Comparison of ENCODE assay signal across 13 mouse cellular contexts in genomic region chr10:105020471-105021120, GRCm38 (mm10).
DNase-seq lines count a peak whose midpoint lies in the region; ATAC-seq lines count a peak whose summit lies in the region.
"Had no signal": no experiment of that assay in that cellular context is flagged by ENCODE, and none has a peak within 500 bp of the region (broad histone marks: within the 10 kb centered on the region; RNA-seq: fewer than 3 reads in every experiment).

No protein-coding gene starts in this region.

- no peaks in the 10 kb centered on the region for H3K36me3 ChIP-seq in lung, embryonic 15.5 days
- no peaks in the 10 kb centered on the region for H3K36me3 ChIP-seq in midbrain, embryonic 15.5 days (replicated peaks)
- H3K36me3 ChIP-seq in stomach, embryonic 15.5 days: no peaks in the 10 kb centered on the region
- no peaks in the 10 kb centered on the region for H3K36me3 ChIP-seq in limb, embryonic 10.5 days

- DNase-seq in cerebellum, postnatal 10 days: peak; percentile 14
- no peak for DNase-seq in cerebellum, adult 11 months
- no peak for DNase-seq in lung, adult 18-20 months
- no peak for DNase-seq in heart, postnatal 36 days
- no peak for DNase-seq in limb, embryonic 10.5 days (ENCODE audit: low spot score)
- DNase-seq: adrenal gland, postnatal 25 days; cerebellum, adult 9-11 months; heart, postnatal 14 days; kidney, postnatal 25 days had no signal

- H3K4me3 ChIP-seq in lung, embryonic 15.5 days: 0 out of 2 replicates have a peak overlapping the region, but pooled peaks have one; percentile 5
- peak overlapping the region; percentile 21 for H3K4me3 ChIP-seq in midbrain, embryonic 15.5 days
- 0 out of 2 replicates have a peak overlapping the region, but pooled peaks have one; percentile 1 for H3K4me3 ChIP-seq in stomach, embryonic 15.5 days (replicated peaks)
- no peak overlapping the region for H3K4me3 ChIP-seq in limb, embryonic 10.5 days
- H3K4me3 ChIP-seq: left cerebral cortex, adult 2 months had no signal

- no peak overlapping the region for H3K27ac ChIP-seq in lung, embryonic 15.5 days
- H3K27ac ChIP-seq in midbrain, embryonic 15.5 days: no peak overlapping the region
- H3K27ac ChIP-seq in stomach, embryonic 15.5 days: peak overlapping the region; percentile 68; the same call in 1 of the 2 replicates
- no peak overlapping the region for H3K27ac ChIP-seq in limb, embryonic 10.5 days
- H3K27ac ChIP-seq: left cerebral cortex, adult 2 months had no signal

- H3K9ac ChIP-seq in lung, embryonic 15.5 days: no peak overlapping the region
- H3K9ac ChIP-seq in midbrain, embryonic 15.5 days: no peak overlapping the region
- no peak overlapping the region for H3K9ac ChIP-seq in stomach, embryonic 15.5 days

- WGBS in lung, embryonic 15.5 days: 44% methylated on average over 14 of the region's 14 CpGs
- WGBS in midbrain, embryonic 15.5 days: 33% methylated on average over 14 of the region's 14 CpGs
- WGBS in stomach, embryonic 15.5 days: 36% methylated on average over 14 of the region's 14 CpGs
- whole genome bisulfite sequencing in limb, embryonic 10.5 days: 78% methylated on average over 14 of the region's 14 CpGs

- H3K4me1 ChIP-seq in lung, embryonic 15.5 days: no peaks in the 10 kb centered on the region
- peaks cover 13% of the 10 kb centered on the region; the same call in 1 of the 2 replicates for H3K4me1 ChIP-seq in midbrain, embryonic 15.5 days
- H3K4me1 ChIP-seq in stomach, embryonic 15.5 days: no peaks in the 10 kb centered on the region
- H3K4me1 ChIP-seq in limb, embryonic 10.5 days: no peaks in the 10 kb centered on the region

- no peaks in the 10 kb centered on the region for H3K27me3 ChIP-seq in lung, embryonic 15.5 days
- H3K27me3 ChIP-seq in midbrain, embryonic 15.5 days (replicated peaks): no peaks in the 10 kb centered on the region
- H3K27me3 ChIP-seq in stomach, embryonic 15.5 days (replicated peaks): no peaks in the 10 kb centered on the region
- no peaks in the 10 kb centered on the region for H3K27me3 ChIP-seq in limb, embryonic 10.5 days (ENCODE audit: low read depth, poor library complexity, severe bottlenecking)

- intact Hi-C loops in heart, postnatal 36 days (cut with DNase I): no loop called here

- no peak for ATAC-seq in lung, embryonic 15.5 days (ENCODE audit: borderline replicate concordance, extremely low read depth, low FRiP score, low TSS enrichment)
- ATAC-seq in midbrain, embryonic 15.5 days (replicated peaks): peak; percentile 69; the same call in 1 of the 2 replicates
- ATAC-seq in stomach, embryonic 15.5 days (ENCODE audit: insufficient read depth, low FRiP score, low read depth): no peak; the same call in 1 of the 2 replicates

- H3K4me2 ChIP-seq in lung, embryonic 15.5 days: peak overlapping the region; percentile 30
- peak overlapping the region; percentile 38 for H3K4me2 ChIP-seq in midbrain, embryonic 15.5 days
- peak overlapping the region; percentile 19; the same call in 1 of the 2 replicates for H3K4me2 ChIP-seq in stomach, embryonic 15.5 days

- H3K9me3 ChIP-seq in lung, embryonic 15.5 days: no peaks in the 10 kb centered on the region
- no peaks in the 10 kb centered on the region for H3K9me3 ChIP-seq in midbrain, embryonic 15.5 days
- no peaks in the 10 kb centered on the region for H3K9me3 ChIP-seq in stomach, embryonic 15.5 days
- H3K9me3 ChIP-seq in limb, embryonic 10.5 days (replicated peaks): no peaks in the 10 kb centered on the region

Comparison
In these comparisons a context has a peak if more than half of its experiments do, and no peak if none do; other contexts are left out.
1. DNase-seq: peak in cerebellum, postnatal 10 days (2 of 2); none in cerebellum, adult 11 months (single experiment), lung, adult 18-20 months (0 of 2), heart, postnatal 36 days (0 of 2) and limb, embryonic 10.5 days (single experiment).
2. Peak in every context shown above with its lines, with median percentiles within 50 percentile points of each other: H3K4me2 ChIP-seq.